Mouse (Mus musculus): ENCODE results near the gene Scn3b.

Scn3b gene

GRCm38 (mm10) chr9:40316865-40317660 is 48.0 kb downstream of the Scn3b start:
- DNase-seq (ENCODE audit: low read depth, low spot score): no peak

- DNase-seq (ENCODE audit: low read depth, low spot score): no peak
Measured at GRCm38 (mm10) chr9:40317735-40318134, 48.7 kb downstream of the Scn3b start.

GRCm38 (mm10) chr9:40318771-40319170 is 49.8 kb downstream of the Scn3b start:
- no peak for DNase-seq (ENCODE audit: low read depth, low spot score)

- DNase-seq (ENCODE audit: low read depth, low spot score): no peak
Measured at GRCm38 (mm10) chr9:40320405-40320804, 51.4 kb downstream of the Scn3b start.

GRCm38 (mm10) chr9:40320879-40321667 is 52.1 kb downstream of the Scn3b start:
- DNase-seq (ENCODE audit: low read depth, low spot score): no peak

- no peak for DNase-seq (ENCODE audit: low read depth, low spot score)
Measured at GRCm38 (mm10) chr9:40321668-40322003, 52.6 kb downstream of the Scn3b start.

GRCm38 (mm10) chr9:40322372-40322771 is 53.4 kb downstream of the Scn3b start:
- DNase-seq (ENCODE audit: low read depth, low spot score): no peak

GRCm38 (mm10) chr9:40323171-40323570 is 54.2 kb downstream of the Scn3b start:
- DNase-seq (ENCODE audit: low read depth, low spot score): no peak

- DNase-seq (ENCODE audit: low read depth, low spot score): no peak
Measured at GRCm38 (mm10) chr9:40323773-40324172, 54.8 kb downstream of the Scn3b start.

- DNase-seq (ENCODE audit: low read depth, low spot score): no peak
Measured at GRCm38 (mm10) chr9:40324232-40324792, 55.3 kb downstream of the Scn3b start.

GRCm38 (mm10) chr9:40324826-40325225 is 55.8 kb downstream of the Scn3b start:
- DNase-seq (ENCODE audit: low read depth, low spot score): no peak

GRCm38 (mm10) chr9:40326260-40326915 is 57.4 kb downstream of the Scn3b start:
- no peak for DNase-seq (ENCODE audit: low read depth, low spot score)

- DNase-seq (ENCODE audit: low read depth, low spot score): peak; percentile 90
Measured at GRCm38 (mm10) chr9:40330609-40331382, 61.8 kb downstream of the Scn3b start.

GRCm38 (mm10) chr9:40331411-40332286 is 62.6 kb downstream of the Scn3b start:
- no peak for DNase-seq (ENCODE audit: low read depth, low spot score)

- DNase-seq (ENCODE audit: low read depth, low spot score): peak; percentile 31
Measured at GRCm38 (mm10) chr9:40332326-40332725, 63.3 kb downstream of the Scn3b start.

- DNase-seq (ENCODE audit: low read depth, low spot score): peak; percentile 28
Measured at GRCm38 (mm10) chr9:40332731-40333648, 64.0 kb downstream of the Scn3b start.

GRCm38 (mm10) chr9:40333649-40334396 is 64.8 kb downstream of the Scn3b start:
- DNase-seq (ENCODE audit: low read depth, low spot score): peak; percentile 90

- DNase-seq (ENCODE audit: low read depth, low spot score): no peak
Measured at GRCm38 (mm10) chr9:40334617-40335016, 65.6 kb downstream of the Scn3b start.
